Mouse (Mus musculus) gastrocnemius, postnatal 4 days (tissue): ENCODE measurements around the gene Dnajb6. TPM values are rescaled to one million over a fixed set of nuclear protein-coding genes. Genes with fewer than 3 reads are reported as not detected.

Source experiments
- DNase-seq, 2 experiments: peaks; one replicate each; pipeline ENCODE4 v3.0.0; 2021 to 2022; ENCODE audit warnings: low spot score in 2 of 2, mixed read lengths in 2 of 2
- total RNA-seq, 2 experiments: library from RNA; stranded (reverse); gene quantifications; 2 replicates each; pipeline ENCODE4 v1.2.3; 2021

Gene Dnajb6
- total RNA-seq, 2 experiments from 2014 or later: 82.6 to 98.4 TPM

DNA sequence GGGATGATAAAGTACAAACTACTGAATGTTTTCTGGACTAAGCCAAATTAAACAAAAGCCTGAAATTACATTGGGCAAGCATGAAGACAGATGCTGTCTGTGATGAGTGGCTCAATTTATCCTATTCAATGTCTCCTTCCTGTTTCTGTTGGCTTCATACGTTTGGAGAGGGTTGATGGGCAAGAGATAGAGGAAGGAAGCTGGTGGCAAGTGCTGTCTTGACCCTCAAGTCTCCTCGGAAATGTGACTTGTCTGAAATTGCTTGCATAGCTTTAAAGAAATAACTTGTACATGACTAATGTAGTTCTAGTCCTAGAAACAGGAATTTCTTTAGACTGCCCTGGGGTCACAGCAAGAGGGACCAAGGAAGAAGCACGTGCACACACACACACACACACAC lies 109.5 kb downstream of the Dnajb6 start:
- DNase-seq: no peak

DNA sequence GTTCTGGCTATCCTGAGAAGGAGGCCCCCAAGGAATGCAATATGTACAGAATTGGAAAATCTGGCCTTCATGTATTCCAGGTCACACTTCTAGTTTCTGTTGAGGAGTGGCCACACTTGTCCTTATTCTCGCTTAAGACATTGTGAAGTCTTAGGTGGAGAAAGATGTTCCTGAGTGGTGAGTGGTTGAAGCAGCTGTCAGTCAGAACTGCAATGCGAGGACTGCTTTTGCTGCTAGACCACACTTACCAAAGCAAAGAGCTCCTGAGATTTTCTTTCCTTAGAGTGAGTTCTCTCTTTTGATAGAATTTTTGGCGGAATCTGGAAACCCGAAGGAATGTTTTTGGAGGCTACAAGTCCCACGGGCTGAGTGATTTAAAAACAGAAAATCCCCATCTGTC lies 112.0 kb downstream of the Dnajb6 start:
- DNase-seq: no peak

GRCm38 (mm10) chr5:29848091-29848490 lies 112.6 kb downstream of the Dnajb6 start:
- no peak for DNase-seq

GRCm38 (mm10) chr5:29852376-29852775 lies 116.9 kb downstream of the Dnajb6 start:
- DNase-seq: no peak

GRCm38 (mm10) chr5:29853035-29853434 lies 117.5 kb downstream of the Dnajb6 start:
- no peak for DNase-seq

DNA sequence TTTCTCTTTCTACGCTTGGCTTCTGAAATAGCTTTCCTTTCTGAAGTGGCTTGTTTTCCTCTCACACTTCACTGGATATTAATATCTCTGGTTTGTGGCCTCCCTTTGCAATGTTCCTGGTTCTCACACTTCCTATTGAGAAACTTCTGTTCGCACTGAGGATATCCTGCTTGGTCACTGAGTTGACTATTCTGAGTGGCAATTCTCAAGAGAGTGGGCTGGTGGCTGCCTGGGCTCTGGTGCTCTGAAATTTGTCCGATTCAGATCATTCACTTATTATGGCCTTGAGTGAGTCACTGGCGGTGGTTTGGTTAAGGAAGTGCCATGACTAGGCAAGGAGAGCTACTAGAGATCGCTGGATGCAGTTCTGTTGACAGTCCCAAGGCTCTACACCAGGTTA lies 118.9 kb downstream of the Dnajb6 start:
- no peak for DNase-seq

DNA sequence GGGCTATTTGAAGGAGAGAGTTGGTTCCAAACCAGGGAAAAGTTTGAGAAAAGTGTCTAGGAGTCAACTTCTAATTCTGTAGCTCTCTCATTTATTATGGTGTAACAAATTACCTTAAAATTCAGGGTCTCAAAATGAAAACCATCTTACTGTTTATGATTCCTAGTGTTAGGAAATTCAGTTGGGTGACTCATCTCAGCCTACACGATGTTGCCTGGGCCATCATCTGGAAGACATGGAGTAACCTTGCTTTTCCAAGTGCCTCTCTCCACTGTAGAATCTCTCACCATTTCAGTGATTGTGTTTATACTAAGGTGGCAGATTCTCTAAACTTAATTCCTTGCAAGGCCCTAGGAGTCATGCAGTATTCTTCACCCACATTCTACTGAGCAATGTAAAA lies 119.5 kb downstream of the Dnajb6 start:
- no peak for DNase-seq

GRCm38 (mm10) chr5:29861522-29861921 lies 126.0 kb downstream of the Dnajb6 start:
- no peak for DNase-seq

GRCm38 (mm10) chr5:29862388-29862787 lies 126.9 kb downstream of the Dnajb6 start:
- no peak for DNase-seq

DNA sequence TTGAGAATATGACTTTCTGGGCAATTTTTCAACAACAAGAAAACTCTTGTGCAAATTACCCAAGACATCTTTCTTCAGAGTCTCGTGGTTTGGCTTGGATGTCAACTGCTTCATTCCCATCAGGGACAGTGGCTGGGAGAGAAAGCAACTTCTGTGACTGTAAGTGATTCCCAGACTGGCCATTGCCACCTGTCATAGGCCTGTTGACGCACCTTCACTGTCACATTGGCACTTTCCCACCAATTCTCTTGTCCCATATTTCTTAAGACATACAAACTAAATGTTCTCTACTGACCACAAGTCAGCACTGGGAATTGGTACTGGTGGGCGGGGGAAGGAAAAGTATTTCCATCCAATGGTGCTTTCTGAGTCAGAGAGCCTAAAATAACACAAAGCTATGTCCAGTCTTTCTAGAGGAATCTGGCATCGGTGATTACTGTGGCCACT lies 128.8 kb downstream of the Dnajb6 start:
- peak in 1 of 2 experiments; percentile 42 for DNase-seq

- no peak for DNase-seq
Observed at GRCm38 (mm10) chr5:29864994-29865393, 129.5 kb downstream of the Dnajb6 start.

Other genes starting within 250 kb of the Dnajb6 start
- gene Ube3c, start 166.4 kb upstream of the Dnajb6 start, total RNA-seq: 10 to 100 TPM; 40.9 to 41.1 TPM
- gene Gm5129, start 248 bp downstream of the Dnajb6 start, total RNA-seq: not detected